Mouse (Mus musculus): ENCODE data around the gene Akr1c6. TPM values are rescaled to one million over a fixed set of nuclear protein-coding genes. Genes with fewer than 3 reads are reported as not detected.

Gene Akr1c6
- not detected in 2 replicates for total RNA-seq (2012; rRNA removed)
- total RNA-seq (2014; rRNA removed), result not detected in 2 replicates
- polyA plus RNA-seq (2012; ENCODE audit: insufficient read length, low read depth), result not detected in 2 replicates

GRCm38 (mm10) chr13:4434006-4434405 lies at the start of gene Akr1c6:
Gene Akr1c6, plus strand, starts transcription at chr13:4434306.
- Histone ChIP-seq H3K9me3 (replicated peaks; ENCODE audit: low read length) (no peaks in the 10 kb centered on the region), H3K9ac (ENCODE audit: insufficient read depth, low read depth) (no peak within 1 kb of the TSS), H3K79me2 (replicated peaks; ENCODE audit: control insufficient read depth, extremely low read depth, insufficient read depth, poor library complexity, severe bottlenecking) (no peaks in the 10 kb centered on the region), H3K4me1 (ENCODE audit: control insufficient read depth in 1 of 2, insufficient read depth in 2 of 2) (no peaks in the 10 kb centered on the region), H3K4me2 (ENCODE audit: insufficient read depth, low read depth, poor library complexity, severe bottlenecking) (no peak within 1 kb of the TSS), H3K27ac (ENCODE audit: insufficient read depth, low read depth) (no peak within 1 kb of the TSS), H3K4me3 (replicated peaks in 1 of 3; ENCODE audit: low read depth in 2 of 3, low read length in 2 of 3, poor library complexity in 1 of 3) (no peak within 1 kb of the TSS), H3K36me3 (replicated peaks in 1 of 2; ENCODE audit: control insufficient read depth in 1 of 2, insufficient read depth in 1 of 2, low read length in 1 of 2) (no peaks in the 10 kb centered on the region), H3K27me3 (replicated peaks) (no peaks in the 10 kb centered on the region)
- dilution Hi-C loops (cut with MboI; ENCODE audit: extremely low pct_ligation_motif_present, extremely low pct_unique_long_range_greater_than_20kb, low sequenced_read_pairs) (no loop called here), in situ Hi-C loops (cut with MboI; ENCODE audit: low pct_ligation_motif_present, low pct_unique_long_range_greater_than_20kb, low sequenced_read_pairs) (no loop called here)
- no peak for DNase-seq (ENCODE audit: extremely low read depth)
- TF ChIP-seq ELF1 (IDR thresholded peaks at IDR 0.05; ENCODE audit: low read depth, low read length) (no peak), MXI1 (IDR thresholded peaks at IDR 0.05; ENCODE audit: low read depth, low read length) (no peak), TCF12 (IDR thresholded peaks at IDR 0.05; ENCODE audit: low read depth, low read length) (no peak), RCOR1 (conservative IDR thresholded peaks at IDR 0.05; ENCODE audit: low read depth, low read length) (no peak)

- TF ChIP-seq BHLHE40 (IDR thresholded peaks at IDR 0.05; ENCODE audit: low read depth, low read length) (no peak), ZC3H11A (IDR thresholded peaks at IDR 0.05; ENCODE audit: low read depth, low read length) (no peak), PAX5 (IDR thresholded peaks at IDR 0.05; ENCODE audit: low read length) (no peak), IRF4 (IDR thresholded peaks at IDR 0.05; ENCODE audit: low read depth, low read length) (no peak), GABPA (IDR thresholded peaks at IDR 0.05; ENCODE audit: insufficient replicate concordance, low read depth, low read length) (no peak), RAD21 (IDR thresholded peaks at IDR 0.05; ENCODE audit: low read depth, low read length) (no peak), UBTF (IDR thresholded peaks at IDR 0.05; ENCODE audit: low read depth, low read length) (no peak), MAZ (IDR thresholded peaks at IDR 0.05; ENCODE audit: low read depth, low read length) (no peak), ETS1 (conservative IDR thresholded peaks at IDR 0.05; ENCODE audit: low read depth, low read length) (no peak), USF1 (IDR thresholded peaks at IDR 0.05; ENCODE audit: low read depth, low read length) (no peak), MAFK (IDR thresholded peaks at IDR 0.05; ENCODE audit: insufficient replicate concordance, low read length) (no peak), CHD1 (IDR thresholded peaks at IDR 0.05; ENCODE audit: low read depth, low read length) (no peak), SMC3 (IDR thresholded peaks at IDR 0.05; ENCODE audit: low read depth, low read length) (no peak)
- Histone ChIP-seq H3K4me3 (replicated peaks in 1 of 3; ENCODE audit: low read depth in 2 of 3, low read length in 2 of 3, poor library complexity in 1 of 3) (no peak overlapping the region), H3K27ac (ENCODE audit: insufficient read depth, low read depth) (no peak overlapping the region), H3K27me3 (replicated peaks) (no peaks in the 10 kb centered on the region), H3K9me3 (replicated peaks; ENCODE audit: low read length) (no peaks in the 10 kb centered on the region), H3K4me1 (ENCODE audit: control insufficient read depth in 1 of 2, insufficient read depth in 2 of 2) (no peaks in the 10 kb centered on the region), H3K36me3 (replicated peaks in 1 of 2; ENCODE audit: control insufficient read depth in 1 of 2, insufficient read depth in 1 of 2, low read length in 1 of 2) (no peaks in the 10 kb centered on the region), H3K79me2 (replicated peaks; ENCODE audit: control insufficient read depth, extremely low read depth, insufficient read depth, poor library complexity, severe bottlenecking) (no peaks in the 10 kb centered on the region), H3K4me2 (ENCODE audit: insufficient read depth, low read depth, poor library complexity, severe bottlenecking) (no peak overlapping the region), H3K9ac (ENCODE audit: insufficient read depth, low read depth) (no peak overlapping the region)
- dilution Hi-C loops (cut with MboI; ENCODE audit: extremely low pct_ligation_motif_present, extremely low pct_unique_long_range_greater_than_20kb, low sequenced_read_pairs), result no loop called here
- DNase-seq (ENCODE audit: extremely low read depth), result no peak
- in situ Hi-C loops (cut with MboI; ENCODE audit: low pct_ligation_motif_present, low pct_unique_long_range_greater_than_20kb, low sequenced_read_pairs), result loop anchor here (10.0 kb wide), 1 partner anchor 210 kb away; no protein-coding TSS in a partner anchor
These were observed 49.2 kb upstream of the Akr1c6 start for GRCm38 (mm10) chr13:4384918-4385317.

All from CH12.LX (cell line).